Mouse (Mus musculus) bone marrow, adult 2 months (tissue): ENCODE data around the gene Arrdc1.

Experiments
- CTCF ChIP-seq: fragments of 200-500 bp; IDR thresholded peaks from 2 replicates; pipeline ENCODE4 v1.5.1; 2011; ENCODE audit warnings: low read length, control low read depth; ENCODE audit not compliant: control insufficient read depth, insufficient read depth
- POLR2A ChIP-seq: fragments of 200-500 bp; IDR thresholded peaks from 2 replicates; pipeline ENCODE4 v1.6.1; 2011; ENCODE audit warnings: low read depth, mild to moderate bottlenecking, control low read depth, low read length, borderline replicate concordance; ENCODE audit not compliant: control insufficient read depth

GRCm38 (mm10) chr2:24934441-24934963 lies 550 bp downstream of the Arrdc1 start:
- TF ChIP-seq CTCF (no peak), POLR2A (0 out of 2 replicates have a peak, but pooled peaks have one; percentile 13)
